Mouse (Mus musculus) inflammation-experienced regulatory T-cells, adult 6 months (primary cell): ENCODE data around the gene Ehd2. TPM values are rescaled to one million over a fixed set of nuclear protein-coding genes. Genes with fewer than 3 reads are reported as not detected.
A peak's percentile ranks its signal among the peaks of the same experiment; 100 is the strongest.
"Not testable (repeated sequence)": the region's sequence is repeated elsewhere in the genome, so short reads cannot be mapped to it uniquely, and the experiment has no call there.

Experiments used
- ATAC-seq: one replicate; pipeline ENCODE4 v1.8.0; 2017
- polyA plus RNA-seq, 3 experiments: library from polyadenylated mRNA; unstranded; fragments of 100-300 nt; shearing (Covaris generic); gene quantifications; one replicate each; pipeline ENCODE4 v1.2.1; 2017

Ehd2 gene
- polyA plus RNA-seq, 3 experiments from 2014 or later, result 0.19 to 0.34 TPM; not detected in 1

DNA sequence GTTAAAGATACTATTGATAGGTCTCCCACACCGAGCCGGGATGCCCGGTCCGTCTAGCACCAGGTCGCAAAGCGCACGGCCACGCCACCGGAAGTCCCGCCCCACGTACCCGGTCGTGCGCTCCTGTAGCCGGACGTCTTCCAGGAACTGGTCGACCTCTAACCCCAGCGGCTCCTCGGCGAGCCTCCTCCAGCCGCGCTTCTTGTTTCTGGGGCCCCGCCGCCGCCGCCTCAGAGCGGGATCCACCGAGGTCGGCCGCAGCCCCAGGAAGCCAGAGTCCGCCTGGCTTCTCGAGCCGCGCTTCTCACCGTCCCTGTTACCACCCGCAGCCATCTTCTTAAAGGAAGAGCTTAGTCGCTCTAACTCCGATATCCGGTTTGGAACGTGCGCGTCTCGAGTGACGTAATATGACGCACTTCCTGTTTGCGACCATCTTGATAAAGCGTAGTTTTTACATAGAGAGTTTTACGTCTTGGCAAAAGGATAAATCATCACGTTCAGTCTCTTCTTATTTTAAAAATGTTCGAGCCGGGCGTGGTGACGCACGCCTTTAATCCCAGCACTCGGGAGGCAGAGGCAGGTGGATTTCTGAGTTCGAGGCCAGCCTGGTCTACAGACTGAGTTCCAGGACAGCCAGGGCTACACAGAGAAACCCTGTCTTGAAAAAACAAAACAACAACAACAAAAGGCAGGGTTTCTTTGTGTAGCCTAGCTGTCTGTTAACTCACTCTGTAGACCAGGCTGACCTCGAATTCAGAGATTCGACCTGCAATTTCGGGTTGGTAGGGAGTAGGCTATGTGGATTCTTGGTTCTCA lies 21.4 kb downstream of the Ehd2 start, which contains the start of gene Nop53:
TSS of gene Nop53 (minus strand) at position 354 of the 816 bp plus-strand sequence.
- peak; percentile 89 for ATAC-seq

DNA sequence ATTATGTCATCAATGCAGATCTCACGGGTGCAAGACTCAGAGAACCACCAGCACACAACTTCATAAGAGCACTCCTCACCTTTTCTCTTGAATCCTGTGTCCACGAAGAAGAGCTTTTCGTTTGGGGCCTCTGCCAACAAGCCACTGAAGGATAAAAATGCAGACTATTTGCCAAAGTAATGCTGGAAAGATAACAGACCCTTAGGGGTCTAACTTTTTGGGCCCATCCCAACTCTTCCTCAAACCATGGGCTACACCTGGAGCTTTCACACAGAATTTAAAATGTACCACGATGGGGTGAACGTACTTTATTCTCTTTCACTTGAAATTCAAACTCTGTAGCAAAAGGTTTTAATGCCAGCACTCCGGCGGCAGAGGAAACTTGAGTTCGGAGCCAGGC lies 22.2 kb downstream of the Ehd2 start:
- no peak for ATAC-seq

GRCm38 (mm10) chr7:15944311-15944710 lies 23.1 kb downstream of the Ehd2 start:
- ATAC-seq, result no peak

DNA sequence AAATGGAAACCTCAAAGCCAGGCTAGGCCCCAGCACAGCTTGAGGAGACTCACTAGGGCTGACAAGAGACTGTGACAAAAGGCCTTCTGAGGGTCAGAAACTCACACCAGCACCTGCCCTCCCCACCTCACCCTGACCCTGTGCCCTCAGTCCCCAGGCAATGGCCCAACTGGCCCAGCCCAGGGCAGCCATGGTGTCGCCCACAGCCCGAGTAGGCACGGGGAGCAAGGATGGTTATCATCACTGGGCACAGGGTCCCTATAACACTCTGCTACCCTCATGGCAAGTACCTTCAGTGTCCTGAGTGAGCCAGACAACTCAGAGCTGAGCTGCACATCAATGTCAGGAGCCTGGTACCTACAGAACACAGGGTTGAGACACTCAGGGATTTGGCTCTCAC lies 28.7 kb downstream of the Ehd2 start:
- ATAC-seq, result no peak

DNA sequence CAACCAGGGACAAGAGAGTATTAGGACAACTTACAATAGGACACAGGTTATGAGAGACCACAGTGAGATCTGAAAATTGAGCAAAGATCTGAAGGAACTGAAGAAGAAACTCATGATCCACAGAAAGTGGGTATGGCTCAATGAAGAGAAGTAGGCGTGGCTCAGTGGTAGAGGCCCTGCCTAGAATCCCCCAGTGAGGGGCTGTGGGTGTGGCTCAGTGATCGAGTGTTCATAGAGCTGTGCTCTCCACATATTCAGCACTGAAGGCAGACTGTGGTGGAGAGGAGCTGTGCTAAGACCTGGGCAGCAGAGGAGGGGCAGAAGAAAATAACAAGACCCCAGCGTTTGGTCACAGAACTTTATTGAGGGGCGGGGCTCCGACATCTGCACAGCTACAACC lies 29.9 kb downstream of the Ehd2 start:
- ATAC-seq, result no peak

DNA sequence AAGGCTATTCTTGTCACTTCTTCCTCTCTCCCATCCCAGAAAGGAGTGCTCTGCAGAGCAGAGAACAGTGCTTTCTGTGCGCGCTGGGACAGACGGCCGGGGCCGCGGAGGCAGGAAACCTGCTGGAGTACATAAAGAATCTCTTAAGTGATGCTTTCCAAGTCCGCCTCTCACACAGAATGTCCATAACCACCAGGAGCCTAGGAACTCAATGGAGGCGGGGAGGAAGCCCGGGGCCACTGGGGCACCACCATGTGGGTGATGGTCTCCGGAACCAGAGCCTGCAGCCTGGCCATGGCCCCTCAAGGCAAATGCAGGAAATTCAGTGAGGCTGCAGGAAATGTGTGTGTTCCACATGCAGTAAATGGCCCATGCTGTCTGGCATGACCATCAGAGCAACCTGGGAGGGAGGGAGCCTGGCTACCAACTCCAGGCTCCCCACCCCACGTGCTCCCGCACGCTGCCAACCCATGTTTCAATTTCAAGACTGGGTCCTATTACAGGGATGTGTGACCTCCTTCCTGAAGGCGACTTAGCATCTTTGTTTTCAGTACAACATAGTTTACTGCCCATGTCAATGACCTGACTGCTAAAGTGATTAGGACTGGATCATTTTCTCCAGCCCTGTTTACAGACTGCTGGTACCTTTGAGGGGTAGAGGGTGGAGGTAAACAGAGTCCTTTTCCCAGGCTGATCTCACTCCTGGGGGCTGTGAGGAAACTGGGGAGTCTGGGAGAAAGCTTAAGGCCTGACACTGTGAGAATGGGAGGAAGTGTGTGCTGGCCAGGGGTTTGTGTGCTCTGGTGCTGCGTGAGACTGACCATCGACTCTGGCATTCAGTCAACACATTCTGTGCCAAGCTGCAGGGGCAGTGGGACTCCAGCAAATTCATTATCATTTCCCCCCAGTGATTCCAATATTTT lies 33.7 kb downstream of the Ehd2 start:
- no peak for ATAC-seq

DNA sequence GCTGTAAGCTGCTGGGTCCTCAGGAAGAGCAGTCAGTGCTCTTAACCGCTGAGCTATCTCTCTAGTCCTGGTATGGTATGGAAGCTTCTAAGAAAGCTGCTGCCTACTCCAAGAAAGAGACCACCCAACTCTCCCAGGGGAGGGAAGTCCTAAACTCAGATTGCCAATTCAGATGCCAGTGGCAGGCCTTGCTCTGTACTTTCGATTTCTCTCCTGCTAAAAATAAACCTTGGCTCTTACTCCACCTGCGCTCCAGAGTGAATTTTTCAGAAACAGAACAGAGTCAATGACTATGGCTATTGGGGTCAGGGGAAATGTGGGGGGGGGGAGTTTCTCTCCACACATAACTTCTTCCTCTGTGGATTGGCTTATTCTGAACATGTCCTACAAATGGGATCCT lies 35.7 kb downstream of the Ehd2 start:
- ATAC-seq, result no peak

GRCm38 (mm10) chr7:15930543-15930942 lies 36.8 kb downstream of the Ehd2 start:
- ATAC-seq, result no peak

- peak; percentile 65 for ATAC-seq
Observed at GRCm38 (mm10) chr7:15929910-15930309, 37.5 kb downstream of the Ehd2 start.

GRCm38 (mm10) chr7:15922220-15922773 lies 45.1 kb downstream of the Ehd2 start, which contains the start of gene Selenow:
Gene Selenow, minus strand, starts transcription at chr7:15922402.
- peak; percentile 95 for ATAC-seq

- peak; percentile 64 for ATAC-seq
Observed at GRCm38 (mm10) chr7:15921796-15922195, 45.6 kb downstream of the Ehd2 start.

GRCm38 (mm10) chr7:15920645-15921190 lies 46.6 kb downstream of the Ehd2 start:
- no peak for ATAC-seq

GRCm38 (mm10) chr7:15919947-15920346 lies 47.4 kb downstream of the Ehd2 start:
- ATAC-seq, result no peak

DNA sequence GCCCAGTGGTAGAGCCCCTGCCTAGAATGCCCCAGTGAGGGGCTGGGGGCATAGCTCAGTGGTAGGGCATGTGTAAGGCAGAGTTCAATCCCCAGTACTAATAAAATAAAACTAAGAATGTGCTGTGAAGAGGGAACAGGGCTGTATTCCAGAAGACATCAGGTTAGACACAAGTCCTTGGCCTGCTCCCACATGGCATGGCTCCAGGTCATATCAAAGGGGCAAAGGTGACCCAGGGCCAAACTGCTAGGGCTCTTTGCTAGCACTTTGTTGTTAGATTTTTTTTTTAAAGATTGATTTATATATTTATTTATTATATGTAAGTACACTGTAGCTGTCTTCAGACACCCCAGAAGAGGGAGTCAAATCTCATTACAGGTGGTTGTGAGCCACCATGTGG lies 49.0 kb downstream of the Ehd2 start:
- no peak for ATAC-seq

- no peak for ATAC-seq
Observed at GRCm38 (mm10) chr7:15916996-15917395, 50.4 kb downstream of the Ehd2 start.

- ATAC-seq, result no peak
Observed at GRCm38 (mm10) chr7:15916134-15916723, 51.1 kb downstream of the Ehd2 start.

DNA sequence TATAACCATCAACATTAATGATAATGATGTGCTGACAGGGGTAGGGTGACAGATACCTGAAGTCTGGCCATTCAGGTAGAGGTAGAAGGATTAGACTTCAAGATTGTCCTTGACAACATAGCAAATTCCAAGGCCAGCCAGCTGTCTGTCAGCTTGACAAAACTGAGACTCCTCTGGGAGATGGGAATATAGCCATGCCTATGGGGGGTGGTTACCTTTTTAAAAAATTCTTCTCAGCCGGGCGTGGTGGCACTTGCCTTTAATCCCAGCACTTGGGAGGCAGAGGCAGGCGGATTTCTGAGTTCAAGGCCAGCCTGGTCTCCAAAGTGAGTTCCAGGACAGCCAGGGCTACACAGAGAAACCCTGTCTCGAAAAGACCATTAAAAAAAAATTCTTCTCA lies 51.7 kb downstream of the Ehd2 start:
- not testable (repeated sequence) for ATAC-seq

GRCm38 (mm10) chr7:15914751-15915150 lies 52.6 kb downstream of the Ehd2 start:
- no peak for ATAC-seq

GRCm38 (mm10) chr7:15914252-15914651 lies 53.1 kb downstream of the Ehd2 start:
- ATAC-seq, result peak; percentile 63

- ATAC-seq, result peak; percentile 52
Observed at GRCm38 (mm10) chr7:15912183-15912582, 55.2 kb downstream of the Ehd2 start.

DNA sequence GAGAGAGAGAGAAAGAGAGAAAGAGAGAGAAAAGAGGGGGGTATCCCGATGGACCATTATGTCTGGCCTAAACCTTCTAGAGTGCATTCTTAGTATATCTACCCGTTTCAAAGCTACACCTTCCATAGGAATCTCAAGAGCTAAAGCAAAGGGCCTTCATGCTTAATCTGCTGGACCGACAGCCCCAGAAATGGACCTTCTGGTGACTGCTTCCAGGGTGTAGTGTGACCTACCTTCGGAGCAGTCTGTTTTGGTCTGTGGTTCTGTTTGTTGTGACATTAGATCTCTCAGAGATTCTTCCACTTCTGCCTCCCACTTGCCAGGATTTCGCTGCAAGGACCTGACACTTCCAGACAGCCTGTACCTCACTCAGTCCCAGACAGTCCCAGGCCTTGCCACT lies 56.8 kb downstream of the Ehd2 start:
- no peak for ATAC-seq

GRCm38 (mm10) chr7:15907971-15908590 lies 59.3 kb downstream of the Ehd2 start:
- ATAC-seq, result no peak
